Mouse (Mus musculus): ENCODE measurements around the gene Fcna. TPM values are rescaled to one million over a fixed set of nuclear protein-coding genes. Genes with fewer than 3 reads are reported as not detected.
A peak's percentile ranks its signal among the peaks of the same experiment; 100 is the strongest.

Gene Fcna
- total and polyA plus RNA-seq, 3 experiments = 0.21 TPM; not detected in 2

DNA sequence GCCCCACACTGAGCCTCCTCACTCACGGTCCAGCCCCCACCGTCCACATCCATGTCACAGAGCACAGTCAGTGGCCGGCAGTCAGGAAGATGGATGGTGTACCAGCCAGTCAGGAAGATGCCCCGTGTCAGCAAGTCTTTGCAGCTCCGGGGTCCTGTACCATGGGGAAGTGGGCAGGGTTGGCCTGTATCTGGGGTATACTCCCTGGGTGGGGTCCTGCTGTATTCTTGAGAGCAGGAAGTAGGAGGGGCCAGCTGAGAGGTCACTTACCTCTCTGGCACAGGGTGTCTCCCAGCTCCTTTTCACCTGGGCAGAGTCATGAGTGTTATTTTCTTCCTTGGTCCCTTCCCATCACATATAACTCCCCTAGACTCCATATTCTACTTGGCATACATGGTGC, 1.8 kb downstream of the Fcna start:
- H3K27me3 ChIP-seq (ENCODE audit: control insufficient read depth in 1 of 2, insufficient read depth in 2 of 2, low read length in 2 of 2) = peaks cover 0 to 4% of the 10 kb centered on the region in 2 experiments; a peak in 1 of 4 replicates
- no peak for DNase-seq (ENCODE audit: low read depth, low spot score)
- peaks cover 0 to 1% of the 10 kb centered on the region in 2 experiments; a peak in 2 of 4 replicates for H3K36me3 ChIP-seq (ENCODE audit: control insufficient read depth in 1 of 2, insufficient read depth in 2 of 2, low read length in 2 of 2)
- no peak overlapping the region for H3K9ac ChIP-seq (ENCODE audit: control insufficient read depth, low read depth, low read length, poor library complexity, severe bottlenecking)
- H3K4me3 ChIP-seq (ENCODE audit: control insufficient read depth in 1 of 2, insufficient read depth in 1 of 2, low read depth in 2 of 2, low read length in 2 of 2) = no peak overlapping the region
- H3K4me1 ChIP-seq (ENCODE audit: control insufficient read depth in 1 of 2, insufficient read depth in 2 of 2, low read length in 2 of 2) = peaks cover 0 to 13% of the 10 kb centered on the region in 2 experiments; a peak in 2 of 4 replicates
- TF ChIP-seq MAFK (IDR thresholded peaks at IDR 0.05; ENCODE audit: borderline replicate concordance, low read depth, low read length) (no peak), POLR2AphosphoS2 (IDR thresholded peaks at IDR 0.05; ENCODE audit: low read length) (no peak), POLR2A (IDR thresholded peaks at IDR 0.05; ENCODE audit: control insufficient read depth in 1 of 2, insufficient read depth in 1 of 2, low read depth in 1 of 2, low read length in 2 of 2, poor library complexity in 1 of 2) (no peak), CHD2 (IDR thresholded peaks at IDR 0.05; ENCODE audit: low read length) (no peak), BHLHE40 (IDR thresholded peaks at IDR 0.05; ENCODE audit: borderline replicate concordance, low read depth, low read length) (no peak), GABPA (IDR thresholded peaks at IDR 0.05; ENCODE audit: low read depth, low read length) (no peak), NRF1 (IDR thresholded peaks at IDR 0.05; ENCODE audit: insufficient read depth, low read depth, low read length, poor library complexity, severe bottlenecking) (no peak), ZNF384 (IDR thresholded peaks at IDR 0.05; ENCODE audit: low read depth, low read length) (no peak), USF1 (IDR thresholded peaks at IDR 0.05; ENCODE audit: low read depth, low read length) (no peak)
- H3K79me2 ChIP-seq (ENCODE audit: control insufficient read depth, insufficient read depth, low read length, poor library complexity) = no peaks in the 10 kb centered on the region
- no peaks in the 10 kb centered on the region for H3K9me3 ChIP-seq (replicated peaks; ENCODE audit: insufficient read depth, low read length)
- H3K27ac ChIP-seq (ENCODE audit: control insufficient read depth, low read depth, low read length) = no peak overlapping the region

DNA sequence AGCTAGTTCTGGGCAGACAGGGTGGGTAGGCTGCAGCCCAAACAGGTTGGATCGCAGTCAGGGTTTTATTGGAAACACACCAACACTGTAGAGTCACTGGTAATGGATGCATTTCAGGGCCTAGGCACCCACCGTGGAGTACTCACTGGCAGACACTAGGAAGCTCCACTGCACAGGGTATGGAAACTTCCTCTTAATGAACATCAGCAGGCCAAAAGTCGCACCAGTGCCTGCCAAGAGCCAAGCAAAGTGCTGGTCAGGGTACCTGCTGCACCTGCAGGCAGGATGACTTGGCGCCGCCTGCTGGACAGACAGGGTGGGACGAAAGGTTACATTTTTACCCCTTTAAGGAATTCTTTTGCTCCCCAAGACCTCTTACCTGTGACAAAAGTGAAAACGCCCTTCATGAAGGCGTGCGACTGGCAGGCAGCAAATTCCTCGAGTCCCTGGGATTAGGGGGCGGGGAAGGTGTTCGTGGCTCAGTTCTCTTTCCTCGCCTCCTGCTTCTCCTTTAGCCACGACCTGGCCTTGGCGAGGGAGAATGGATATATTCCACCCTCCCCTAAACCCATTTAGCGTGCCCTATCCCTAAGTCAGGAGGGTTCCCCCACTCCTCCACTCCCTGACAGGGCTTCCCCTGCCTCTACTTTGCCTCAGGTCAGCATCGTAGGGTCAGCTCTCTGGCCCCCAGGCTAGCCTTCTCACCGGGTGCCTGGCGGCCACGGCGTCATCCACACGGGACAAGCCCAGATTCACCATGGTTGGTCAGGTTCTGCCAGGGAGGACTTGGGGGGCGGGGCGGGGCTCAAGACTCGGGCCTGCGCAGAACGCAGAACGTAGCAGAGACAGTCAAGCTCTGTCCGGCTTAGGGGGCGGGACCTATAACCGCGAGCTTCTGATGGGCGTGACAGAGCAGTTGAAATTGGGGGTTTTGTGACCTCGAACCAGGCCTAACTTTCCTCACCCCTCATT, 6.3 kb downstream of the Fcna start, which contains the start of gene Tmem141:
Gene Tmem141 (minus strand): TSS at position 777 of the 972 bp plus-strand sequence.
- H3K79me2 ChIP-seq (ENCODE audit: control insufficient read depth, insufficient read depth, low read length, poor library complexity) = no peaks in the 10 kb centered on the region
- H3K9me3 ChIP-seq (replicated peaks; ENCODE audit: insufficient read depth, low read length) = no peaks in the 10 kb centered on the region
- DNase-seq (ENCODE audit: low read depth, low spot score) = peak; percentile 94
- H3K27ac ChIP-seq (ENCODE audit: control insufficient read depth, low read depth, low read length) = no peak within 1 kb of the TSS
- H3K9ac ChIP-seq (ENCODE audit: control insufficient read depth, low read depth, low read length, poor library complexity, severe bottlenecking) = peak within 1 kb of the TSS; percentile 71
- peaks cover 0 to 5% of the 10 kb centered on the region in 2 experiments; a peak in 2 of 4 replicates for H3K36me3 ChIP-seq (ENCODE audit: control insufficient read depth in 1 of 2, insufficient read depth in 2 of 2, low read length in 2 of 2)
- H3K4me1 ChIP-seq (ENCODE audit: control insufficient read depth in 1 of 2, insufficient read depth in 2 of 2, low read length in 2 of 2) = peaks cover 0 to 22% of the 10 kb centered on the region in 2 experiments; a peak in 3 of 4 replicates
- peak within 1 kb of the TSS; percentile 70 to 84 for H3K4me3 ChIP-seq (ENCODE audit: control insufficient read depth in 1 of 2, insufficient read depth in 1 of 2, low read depth in 2 of 2, low read length in 2 of 2)
- TF ChIP-seq POLR2A (IDR thresholded peaks at IDR 0.05; ENCODE audit: control insufficient read depth in 1 of 2, insufficient read depth in 1 of 2, low read depth in 1 of 2, low read length in 2 of 2, poor library complexity in 1 of 2) (peak; percentile 56 to 68; a peak in 2 of 4 replicates), RAD21 (IDR thresholded peaks at IDR 0.05; ENCODE audit: low read depth, low read length) (peak; percentile 9), MAFK (IDR thresholded peaks at IDR 0.05; ENCODE audit: borderline replicate concordance, low read depth, low read length) (no peak), SIN3A (IDR thresholded peaks at IDR 0.05; ENCODE audit: low read length) (peak; percentile 36; the same call in 1 of the 2 replicates), HCFC1 (IDR thresholded peaks at IDR 0.05; ENCODE audit: low read depth, low read length) (peak; percentile 49), POLR2AphosphoS5 (IDR thresholded peaks at IDR 0.05; ENCODE audit: borderline replicate concordance, low read depth, low read length) (no peak), ELF1 (IDR thresholded peaks at IDR 0.05; ENCODE audit: low read depth, low read length) (no peak), MXI1 (IDR thresholded peaks at IDR 0.05; ENCODE audit: low read depth, low read length) (peak; percentile 47; the same call in 1 of the 2 replicates), CTCF (IDR thresholded peaks at IDR 0.05 in 2 of 3, conservative IDR thresholded peaks at IDR 0.05 in 1 of 3; ENCODE audit: control insufficient read depth in 1 of 3, insufficient read depth in 1 of 3, low read depth in 2 of 3, low read length in 3 of 3, poor library complexity in 1 of 3, severe bottlenecking in 1 of 3) (peak; percentile 65 to 82 (median 81)), SMC3 (IDR thresholded peaks at IDR 0.05; ENCODE audit: low read depth, low read length) (peak; percentile 33; the same call in 1 of the 2 replicates), NRF1 (IDR thresholded peaks at IDR 0.05; ENCODE audit: insufficient read depth, low read depth, low read length, poor library complexity, severe bottlenecking) (peak; percentile 80), BHLHE40 (IDR thresholded peaks at IDR 0.05; ENCODE audit: borderline replicate concordance, low read depth, low read length) (0 out of 2 replicates have a peak, but pooled peaks have one; percentile 15), NELFE (IDR thresholded peaks at IDR 0.05; ENCODE audit: low read depth, low read length) (peak; percentile 57; the same call in 1 of the 2 replicates)
- no peaks in the 10 kb centered on the region for H3K27me3 ChIP-seq (ENCODE audit: control insufficient read depth in 1 of 2, insufficient read depth in 2 of 2, low read length in 2 of 2)
